Mouse (Mus musculus) retina, postnatal 1 day (tissue): ENCODE measurements around the gene Ddx41.
A peak's percentile ranks its signal among the peaks of the same experiment; 100 is the strongest.
"Not testable (repeated sequence)": the region's sequence is repeated elsewhere in the genome, so short reads cannot be mapped to it uniquely, and the experiment has no call there.

Experiments used
- DNase-seq: peaks from one replicate; pipeline ENCODE4 v3.0.0-alpha.2; 2012

Ddx41 gene

GRCm38 (mm10) chr13:55536194-55537175 is at the start of gene Ddx41:
Gene Ddx41 (minus strand): TSS chr13:55536658.
- peak; percentile 100 for DNase-seq

- no peak for DNase-seq
These were observed 41.6 kb upstream of the Ddx41 start for GRCm38 (mm10) chr13:55578086-55578485.

GRCm38 (mm10) chr13:55576872-55577271 is 40.4 kb upstream of the Ddx41 start:
- DNase-seq = not testable (repeated sequence)

DNA sequence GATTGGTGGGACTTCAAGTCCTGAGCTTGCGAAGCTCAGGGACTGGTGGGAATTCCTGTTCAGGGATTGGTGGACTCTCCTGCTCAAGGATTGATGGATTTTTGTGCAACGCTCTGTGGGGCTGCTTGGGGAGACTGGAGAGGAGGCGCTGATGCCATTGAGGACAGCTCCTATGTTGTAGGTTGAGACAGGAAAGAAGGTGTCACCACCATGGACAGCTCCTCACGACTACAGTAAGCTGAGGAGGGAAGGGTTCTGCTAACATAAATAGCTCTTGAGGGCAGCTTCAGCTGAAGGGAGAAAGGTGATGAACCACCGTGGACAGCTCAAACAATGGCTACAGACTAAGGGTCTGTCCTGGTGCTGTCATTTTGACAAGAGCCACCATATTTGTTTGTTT is 39.5 kb upstream of the Ddx41 start:
- DNase-seq = no peak

DNA sequence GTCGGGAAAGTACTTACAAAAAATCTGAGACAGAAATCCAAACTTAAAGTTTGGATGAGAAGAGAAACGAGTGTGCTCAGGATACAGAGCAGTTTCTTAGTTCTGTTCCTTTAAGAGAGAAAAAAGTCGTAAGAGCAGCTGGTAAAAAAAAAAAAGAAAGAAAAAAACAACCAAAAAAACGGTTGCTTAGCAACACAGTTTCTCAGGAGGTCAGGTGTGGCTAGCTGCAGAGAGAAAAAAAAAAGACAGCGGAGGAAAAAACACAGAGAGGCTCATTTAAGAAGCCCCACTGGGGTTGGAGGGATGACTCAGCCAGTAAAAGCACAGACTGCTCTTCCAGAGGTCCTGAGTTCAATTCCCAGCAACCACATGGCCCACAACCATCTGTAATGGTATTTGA is 37.9 kb upstream of the Ddx41 start:
- DNase-seq = no peak

DNA sequence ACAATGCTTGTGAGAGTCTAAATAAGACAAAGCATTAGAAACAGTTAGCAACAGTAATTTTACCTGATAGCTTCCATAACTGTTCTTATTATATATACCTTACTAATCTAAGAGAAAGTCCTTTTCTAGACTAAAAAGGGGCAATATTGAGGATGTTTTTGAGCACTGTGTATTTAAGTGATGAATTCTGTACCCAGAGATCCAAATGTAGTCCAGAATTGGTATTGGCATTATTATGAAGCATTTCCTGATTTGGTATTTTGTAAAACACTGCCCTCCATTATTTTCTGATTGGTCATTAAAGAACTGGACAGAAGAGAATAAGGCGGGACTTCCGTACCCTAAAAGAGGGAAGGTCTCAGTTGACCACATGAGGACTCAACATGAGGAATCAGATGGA is 37.0 kb upstream of the Ddx41 start, which contains the start of gene Tmed9:
TSS of gene Tmed9 (plus strand) at position 301 of the 400 bp plus-strand sequence.
- no peak for DNase-seq

GRCm38 (mm10) chr13:55571977-55572376 is 35.5 kb upstream of the Ddx41 start:
- no peak for DNase-seq

GRCm38 (mm10) chr13:55571027-55571751 is 34.7 kb upstream of the Ddx41 start, which contains the start of gene Fam193b:
Gene Fam193b (minus strand): TSS chr13:55571120.
- peak; percentile 95 for DNase-seq

- no peak for DNase-seq
These were observed 34.0 kb upstream of the Ddx41 start for GRCm38 (mm10) chr13:55570286-55570973.

DNA sequence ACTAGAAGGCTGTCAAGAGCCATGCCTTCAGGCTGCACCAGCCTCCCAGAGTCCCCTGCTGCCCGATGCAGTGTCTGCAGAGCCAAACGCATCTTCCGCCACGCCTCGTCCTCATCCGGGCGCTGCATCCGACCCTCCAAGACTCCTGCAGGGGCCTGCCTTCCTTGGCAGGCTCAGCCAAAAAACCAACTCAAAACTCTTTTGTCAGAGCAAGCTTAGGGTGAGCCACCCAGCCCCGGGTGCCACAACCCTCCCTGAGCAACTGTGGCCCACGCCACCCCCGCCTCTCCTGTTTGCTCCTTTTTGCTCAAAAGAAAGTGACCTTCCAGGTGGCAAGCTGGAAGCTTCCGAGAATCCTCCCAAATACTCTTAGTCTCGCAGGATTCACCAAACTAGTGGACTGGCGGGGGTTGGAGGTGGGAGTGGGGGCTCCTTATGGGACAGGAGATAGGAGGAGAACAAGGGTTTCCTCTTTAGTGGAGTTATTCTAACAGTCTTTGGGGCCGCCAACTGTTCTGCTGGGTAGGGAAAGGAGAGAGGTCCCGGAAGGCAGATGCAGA is 33.3 kb upstream of the Ddx41 start:
- DNase-seq = peak; percentile 56

DNA sequence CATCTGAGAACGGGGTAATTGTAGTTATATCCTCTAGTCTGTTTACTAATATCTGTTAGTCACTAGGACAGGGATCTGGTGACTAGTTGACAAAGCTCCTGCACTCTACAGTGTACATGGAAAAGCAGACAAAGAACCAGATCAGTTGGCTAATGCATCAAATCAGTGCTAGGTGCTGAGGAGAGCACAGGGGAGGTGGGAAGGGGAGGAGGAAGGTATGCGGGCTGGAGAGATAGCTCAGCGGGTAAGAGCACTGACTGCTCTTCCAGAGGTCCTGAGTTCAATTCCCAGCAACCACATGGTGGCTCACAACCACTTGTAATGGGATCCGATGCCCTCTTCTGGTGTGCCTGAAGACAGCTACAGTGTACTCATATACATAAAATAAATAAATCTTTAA is 32.1 kb upstream of the Ddx41 start:
- not testable (repeated sequence) for DNase-seq

DNA sequence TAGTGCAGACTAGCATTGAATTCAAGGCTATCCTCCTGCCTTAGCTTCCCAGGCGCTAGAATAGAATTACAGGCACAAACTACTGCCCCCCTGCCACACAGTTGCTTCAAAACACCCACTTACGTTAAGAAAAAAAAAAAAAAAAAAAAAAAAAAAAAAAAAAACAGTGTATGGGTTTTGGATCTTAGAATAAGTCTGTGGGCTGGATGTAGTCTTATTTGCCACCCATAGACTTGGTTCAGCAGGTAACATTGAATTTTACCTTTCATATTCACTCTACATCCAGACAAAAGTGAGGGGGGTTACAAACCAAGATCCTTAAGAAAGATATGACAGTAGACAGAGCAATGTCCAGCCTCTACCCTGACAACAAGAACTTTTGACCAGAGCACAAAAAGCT is 31.5 kb upstream of the Ddx41 start:
- no peak for DNase-seq

GRCm38 (mm10) chr13:55567001-55567400 is 30.5 kb upstream of the Ddx41 start:
- DNase-seq = no peak

DNA sequence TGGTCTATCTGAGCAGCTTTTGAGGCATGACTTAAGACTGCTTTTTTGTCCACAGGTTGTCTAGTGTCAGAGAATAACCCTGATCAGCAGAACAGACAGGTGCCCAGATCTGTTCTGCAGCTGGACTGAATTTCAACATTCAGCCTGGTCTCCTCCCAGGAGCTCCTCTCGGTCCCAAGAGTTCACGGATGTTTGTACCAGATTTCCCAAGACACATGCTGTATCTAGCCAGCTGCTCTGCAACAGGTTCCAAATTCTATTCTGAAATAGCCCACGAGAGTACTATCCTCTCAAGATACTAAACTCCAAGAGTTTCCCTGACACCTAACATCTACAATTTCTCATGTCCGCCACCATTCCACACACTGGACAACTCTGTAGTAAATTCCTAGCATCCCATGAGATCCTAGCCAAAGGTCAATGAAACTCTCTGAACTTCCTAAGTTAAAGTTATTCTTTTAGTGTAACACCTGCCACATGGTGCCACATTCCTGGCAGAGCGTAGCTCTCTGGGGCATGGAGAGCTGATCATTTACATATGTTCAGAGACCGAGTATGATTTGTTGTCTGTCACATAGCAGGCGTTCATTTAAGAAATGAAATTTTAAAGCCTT is 26.9 kb upstream of the Ddx41 start:
- no peak for DNase-seq

- DNase-seq = no peak
These were observed 21.0 kb upstream of the Ddx41 start for GRCm38 (mm10) chr13:55557499-55557898.

DNA sequence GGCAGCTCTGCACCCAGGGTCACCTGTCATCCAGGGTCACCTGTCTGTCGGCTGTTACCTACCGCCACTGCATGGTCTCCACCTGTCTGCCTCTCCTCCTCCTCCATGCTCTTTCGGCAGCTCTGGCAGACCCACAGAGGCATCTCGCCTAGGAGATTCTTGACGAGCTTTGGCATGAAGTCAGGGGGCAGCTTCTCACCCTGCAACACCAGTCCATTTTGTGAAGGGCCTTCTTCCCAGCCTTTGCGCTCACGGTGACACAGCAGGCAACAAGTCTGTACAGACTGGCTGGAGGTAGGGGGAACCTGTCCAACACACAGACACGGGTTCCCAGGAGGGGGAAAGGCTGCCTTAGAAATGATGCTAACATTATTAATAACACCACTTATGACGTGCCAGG is 19.5 kb upstream of the Ddx41 start:
- DNase-seq = no peak

- no peak for DNase-seq
These were observed 12.6 kb upstream of the Ddx41 start for GRCm38 (mm10) chr13:55549061-55549460.

DNA sequence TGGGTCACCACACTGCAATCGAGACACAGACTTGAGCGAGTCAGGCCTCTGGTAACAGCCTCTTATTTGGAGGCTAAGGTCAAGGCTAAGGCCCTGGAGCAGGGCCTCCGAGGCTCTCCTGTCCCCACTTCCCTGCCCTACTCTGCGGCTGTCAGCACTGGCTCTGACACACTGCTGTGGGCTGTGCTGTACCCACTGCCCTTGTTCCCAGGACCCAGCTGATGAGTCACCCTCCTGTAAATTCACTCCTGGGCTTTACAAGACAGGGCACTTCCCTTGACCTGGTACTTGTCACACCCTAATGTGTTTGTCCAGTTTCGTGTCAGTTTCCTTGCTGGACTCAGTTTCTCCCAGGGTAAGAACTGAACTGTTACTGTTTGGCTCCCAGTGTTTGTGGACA is 12.0 kb upstream of the Ddx41 start:
- no peak for DNase-seq

- DNase-seq = no peak
These were observed 11.5 kb upstream of the Ddx41 start for GRCm38 (mm10) chr13:55547916-55548315.

DNA sequence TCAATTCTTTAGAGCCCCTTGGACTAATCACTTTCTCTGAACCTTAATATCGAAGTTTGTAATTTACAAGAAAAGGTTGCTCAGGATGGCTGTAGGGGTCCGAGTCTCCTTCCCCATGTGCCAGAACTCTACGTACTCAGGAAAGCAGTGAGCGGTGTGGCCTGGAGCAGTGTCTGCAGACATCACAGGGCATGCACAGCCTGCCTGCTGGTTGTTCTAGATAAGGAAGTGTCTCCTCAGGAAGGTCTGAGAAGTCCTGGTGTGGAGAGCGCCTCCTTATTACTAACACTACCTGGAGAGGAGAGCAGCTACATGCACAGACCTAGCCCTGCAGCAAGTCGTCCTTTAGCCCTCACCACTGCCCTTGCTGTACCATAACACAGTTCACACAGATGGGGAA is 8.3 kb upstream of the Ddx41 start:
- no peak for DNase-seq

DNA sequence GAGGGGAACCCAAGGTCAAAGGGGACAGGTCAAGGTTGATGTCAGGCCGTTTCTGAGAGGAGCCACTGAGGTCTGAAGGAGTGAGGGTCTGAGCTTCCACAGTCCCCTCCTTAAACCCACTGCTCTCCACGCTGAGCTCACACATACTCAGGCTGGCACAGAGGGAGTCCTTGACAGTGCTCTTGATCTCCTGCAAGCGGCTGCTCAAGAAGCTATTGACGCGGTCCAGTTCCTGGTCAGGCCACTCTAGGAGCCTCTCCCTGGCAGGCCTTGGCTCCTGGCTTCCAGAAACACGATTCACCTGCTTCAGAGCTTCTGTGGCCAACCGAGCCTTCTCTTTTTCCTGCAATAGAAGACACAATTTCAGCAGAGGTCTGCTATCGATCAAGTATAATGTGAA is 7.0 kb upstream of the Ddx41 start:
- no peak for DNase-seq

DNA sequence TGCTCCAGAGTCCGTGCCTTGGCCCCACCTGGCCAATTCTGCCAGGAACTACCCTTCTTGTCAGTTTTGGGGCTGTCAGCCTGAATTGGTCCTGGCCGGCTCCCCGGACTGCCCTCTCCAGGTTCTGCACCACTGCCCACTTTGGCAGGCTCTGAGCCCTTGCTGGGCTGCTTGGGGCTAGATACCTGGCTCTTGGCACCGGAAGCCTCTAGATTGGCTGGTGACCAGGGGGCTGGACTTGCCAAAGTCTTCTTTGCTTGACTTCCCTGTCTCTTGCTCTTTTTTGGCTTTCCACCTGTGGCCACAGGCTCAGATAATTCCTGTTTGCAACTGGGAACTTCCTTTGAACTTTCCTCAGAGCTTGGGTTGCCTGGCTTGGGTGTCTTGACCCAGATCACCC is 6.4 kb upstream of the Ddx41 start:
- no peak for DNase-seq
